Mouse (Mus musculus) megakaryocyte progenitor cell, adult 5-6 weeks (primary cell): Measurements from ENCODE around the gene Glis3. TPM values are rescaled to one million over a fixed set of nuclear protein-coding genes. Genes with fewer than 3 reads are reported as not detected.
A peak's percentile ranks its signal among the peaks of the same experiment; 100 is the strongest.

Experiments used
- ATAC-seq: replicated peaks from 2 replicates; pipeline ENCODE4 v1.8.0; 2016; ENCODE audit warnings: mild to moderate bottlenecking, moderate TSS enrichment, inconsistent platforms; ENCODE audit not compliant: poor library complexity
- total RNA-seq, 2 experiments: library from RNA; stranded (forward) in 1 of 2; stranded (reverse) in 1 of 2; fragments of 157-497, 149-512 nt in 1 of 2; fragments of 200-1000 nt in 1 of 2; gene quantifications; 2 replicates each; pipeline versions ENCODE4 v1.2.3 to v1.2.4; 2015 to 2017

The Glis3 gene
- total RNA-seq, 2 experiments from 2014 or later: 2.5 to 5.8 TPM

- no peak for ATAC-seq
Observed at GRCm38 (mm10) chr19:28545493-28545892, 134.4 kb downstream of the Glis3 start.

- ATAC-seq: peak; percentile 57
Observed at GRCm38 (mm10) chr19:28538813-28539212, 141.1 kb downstream of the Glis3 start.

- no peak for ATAC-seq
Observed at GRCm38 (mm10) chr19:28534964-28535363, 144.9 kb downstream of the Glis3 start.

- no peak for ATAC-seq
Observed at GRCm38 (mm10) chr19:28533576-28533975, 146.3 kb downstream of the Glis3 start.

GRCm38 (mm10) chr19:28531750-28532149 lies 148.1 kb downstream of the Glis3 start:
- ATAC-seq: peak; percentile 93

- peak; percentile 83 for ATAC-seq
Observed at GRCm38 (mm10) chr19:28530846-28531245, 149.0 kb downstream of the Glis3 start.

GRCm38 (mm10) chr19:28529006-28529405 lies 150.9 kb downstream of the Glis3 start:
- ATAC-seq: no peak

- no peak for ATAC-seq
Observed at GRCm38 (mm10) chr19:28527446-28527845, 152.4 kb downstream of the Glis3 start.

- no peak for ATAC-seq
Observed at GRCm38 (mm10) chr19:28525331-28525730, 154.5 kb downstream of the Glis3 start.

GRCm38 (mm10) chr19:28522289-28522688 lies 157.6 kb downstream of the Glis3 start:
- ATAC-seq: no peak

- ATAC-seq: no peak
Observed at GRCm38 (mm10) chr19:28520761-28521181, 159.1 kb downstream of the Glis3 start.

- ATAC-seq: no peak
Observed at GRCm38 (mm10) chr19:28520128-28520745, 159.6 kb downstream of the Glis3 start.

GRCm38 (mm10) chr19:28519296-28519695 lies 160.6 kb downstream of the Glis3 start:
- no peak for ATAC-seq

GRCm38 (mm10) chr19:28518846-28519245 lies 161.0 kb downstream of the Glis3 start:
- no peak for ATAC-seq

GRCm38 (mm10) chr19:28518266-28518665 lies 161.6 kb downstream of the Glis3 start:
- no peak for ATAC-seq

- ATAC-seq: no peak
Observed at GRCm38 (mm10) chr19:28517464-28518080, 162.3 kb downstream of the Glis3 start.

GRCm38 (mm10) chr19:28516487-28516886 lies 163.4 kb downstream of the Glis3 start:
- no peak for ATAC-seq

- no peak for ATAC-seq
Observed at GRCm38 (mm10) chr19:28512475-28512874, 167.4 kb downstream of the Glis3 start.

- ATAC-seq: no peak
Observed at GRCm38 (mm10) chr19:28511910-28512309, 168.0 kb downstream of the Glis3 start.

GRCm38 (mm10) chr19:28505376-28505775 lies 174.5 kb downstream of the Glis3 start:
- no peak for ATAC-seq

- no peak for ATAC-seq
Observed at GRCm38 (mm10) chr19:28503011-28503410, 176.9 kb downstream of the Glis3 start.

GRCm38 (mm10) chr19:28500975-28501374 lies 178.9 kb downstream of the Glis3 start:
- ATAC-seq: no peak

GRCm38 (mm10) chr19:28500505-28500904 lies 179.4 kb downstream of the Glis3 start:
- ATAC-seq: no peak
